Mouse (Mus musculus) small intestine, adult 2 months (tissue): ENCODE results near the gene Zfhx3. TPM values are rescaled to one million over a fixed set of nuclear protein-coding genes. Genes with fewer than 3 reads are reported as not detected.

ENCODE experiments used
- H3K27ac ChIP-seq: fragments of 200-500 bp; 2 replicates; pipeline ENCODE4 v1.5.1; 2012; ENCODE audit warnings: low read depth, low read length, control low read depth, inconsistent platforms; ENCODE audit not compliant: insufficient read depth
- H3K27me3 ChIP-seq: fragments of 200-500 bp; 2 replicates; pipeline ENCODE4 v1.6.1; 2012; ENCODE audit warnings: mild to moderate bottlenecking, moderate library complexity, low read length, inconsistent platforms; ENCODE audit not compliant: control insufficient read depth, insufficient read depth
- H3K36me3 ChIP-seq: fragments of 200-500 bp; 2 replicates; pipeline ENCODE4 v1.6.1; 2012; ENCODE audit warnings: mild to moderate bottlenecking, low read length, control low read depth, inconsistent platforms; ENCODE audit not compliant: control insufficient read depth, insufficient read depth
- H3K4me1 ChIP-seq: fragments of 200-500 bp; 2 replicates; pipeline ENCODE4 v1.6.1; 2012; ENCODE audit warnings: low read length, inconsistent platforms, mixed read lengths; ENCODE audit not compliant: control insufficient read depth, insufficient read depth, insufficient read length
- H3K4me3 ChIP-seq: fragments of 200-500 bp; 2 replicates; pipeline ENCODE4 v1.5.1; 2012; ENCODE audit warnings: low read depth, mild to moderate bottlenecking, control low read depth, inconsistent platforms, low read length, moderate library complexity
- CTCF ChIP-seq: fragments of 200-500 bp; IDR thresholded peaks from 2 replicates; pipeline ENCODE4 v1.5.1; 2012; ENCODE audit warnings: low read depth, mild to moderate bottlenecking, control low read depth, inconsistent platforms, low read length, moderate library complexity, mixed read lengths; ENCODE audit not compliant: insufficient replicate concordance, insufficient read length; ENCODE audit errors: extremely low read depth
- POLR2A ChIP-seq: fragments of 200-500 bp; IDR thresholded peaks from 2 replicates; pipeline ENCODE4 v1.6.1; 2012; ENCODE audit warnings: low read depth, mild to moderate bottlenecking, control low read depth, inconsistent platforms, low read length, moderate library complexity
- WGBS: fragments of 180-500 bp; shearing (Covaris S2); methylation state at CpG from one replicate; pipeline ENCODE4 v1.1.7; 2018; 5-methylcytosine and 5-hydroxymethylcytosine counted together
- polyA plus RNA-seq: library from polyadenylated mRNA; depleted of rRNA; stranded (reverse); fragments of >200 nt; gene quantifications from 2 replicates; pipeline ENCODE4 v1.2.3, GENCODE M21; 2012

Zfhx3 gene
- polyA plus RNA-seq, 1 experiment: 2.0 TPM

- no peaks in the 10 kb centered on the region for H3K36me3 ChIP-seq
- no peak overlapping the region for H3K27ac ChIP-seq
- WGBS: 65% methylated on average over 8 of the region's 8 CpGs
- no peak overlapping the region for H3K4me3 ChIP-seq
- TF ChIP-seq CTCF: no peak
- no peak for TF ChIP-seq POLR2A
- no peaks in the 10 kb centered on the region for H3K4me1 ChIP-seq
- no peaks in the 10 kb centered on the region for H3K27me3 ChIP-seq
Measured at GRCm38 (mm10) chr8:108068195-108068594, 125.8 kb downstream of the Zfhx3 start.

- WGBS: 56% methylated on average over 4 of the region's 4 CpGs
- Histone ChIP-seq H3K27ac (no peak overlapping the region), H3K4me3 (no peak overlapping the region), H3K27me3 (no peaks in the 10 kb centered on the region), H3K36me3 (no peaks in the 10 kb centered on the region), H3K4me1 (no peaks in the 10 kb centered on the region)
- TF ChIP-seq CTCF: no peak
- TF ChIP-seq POLR2A: no peak
Measured at GRCm38 (mm10) chr8:108070438-108070837, 128.0 kb downstream of the Zfhx3 start.

DNA sequence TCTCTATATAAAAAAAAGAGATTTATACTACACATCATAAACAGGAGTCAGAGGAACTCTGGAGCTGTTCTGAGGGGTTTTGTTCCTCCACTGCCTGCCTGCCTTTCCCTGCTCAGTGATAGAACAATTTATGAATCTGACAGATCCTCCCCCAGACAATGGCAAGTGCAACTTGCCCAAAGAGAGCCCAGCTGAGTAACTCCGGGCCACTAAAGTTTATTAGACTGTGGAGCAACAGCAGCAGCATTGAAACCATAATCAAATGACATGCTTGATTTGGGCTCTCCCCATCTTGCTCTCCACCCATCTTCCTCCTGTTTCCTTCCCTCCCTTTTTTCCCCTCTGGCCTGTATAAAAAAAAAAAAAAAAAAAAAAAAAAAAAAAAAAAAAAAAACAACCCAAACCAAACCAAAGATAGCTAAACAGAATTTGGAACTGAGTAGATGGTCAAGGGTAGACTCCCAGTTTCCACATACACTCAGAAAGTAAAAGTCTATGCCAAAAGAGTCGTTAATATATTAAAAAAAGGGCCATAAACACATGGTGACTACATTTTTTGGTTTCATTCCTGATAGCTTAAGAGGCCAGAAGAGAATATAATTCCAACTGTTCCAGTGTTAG lies 129.8 kb downstream of the Zfhx3 start:
- Histone ChIP-seq H3K36me3 (no peaks in the 10 kb centered on the region), H3K27me3 (no peaks in the 10 kb centered on the region), H3K4me1 (no peaks in the 10 kb centered on the region), H3K27ac (no peak overlapping the region), H3K4me3 (no peak overlapping the region)
- WGBS: 53% methylated on average over 2 of the region's 2 CpGs
- no peak for TF ChIP-seq CTCF
- no peak for TF ChIP-seq POLR2A

DNA sequence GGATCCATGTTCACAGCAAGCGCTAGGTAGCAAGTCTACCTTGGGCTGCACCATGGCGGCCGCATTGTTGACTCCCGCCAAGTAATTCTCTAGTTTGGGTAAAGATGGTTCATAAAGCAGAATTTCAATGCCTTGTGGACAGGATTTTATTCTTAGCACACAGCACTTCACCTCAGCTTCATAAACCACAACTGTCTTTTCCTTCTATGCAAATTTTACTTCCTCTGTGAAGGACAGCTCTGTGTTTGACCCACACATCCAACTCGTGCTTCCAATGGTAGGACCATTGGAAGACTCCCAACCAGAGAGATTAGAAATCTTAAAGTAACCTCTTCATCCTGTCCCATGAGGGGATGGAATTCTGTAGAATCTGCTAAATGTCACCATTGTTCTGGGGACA lies 130.4 kb downstream of the Zfhx3 start:
- no peak for TF ChIP-seq CTCF
- TF ChIP-seq POLR2A: no peak
- Histone ChIP-seq H3K4me3 (no peak overlapping the region), H3K4me1 (no peaks in the 10 kb centered on the region), H3K27me3 (no peaks in the 10 kb centered on the region), H3K36me3 (no peaks in the 10 kb centered on the region), H3K27ac (no peak overlapping the region)
- WGBS: 79% methylated on average over 5 of the region's 5 CpGs

DNA sequence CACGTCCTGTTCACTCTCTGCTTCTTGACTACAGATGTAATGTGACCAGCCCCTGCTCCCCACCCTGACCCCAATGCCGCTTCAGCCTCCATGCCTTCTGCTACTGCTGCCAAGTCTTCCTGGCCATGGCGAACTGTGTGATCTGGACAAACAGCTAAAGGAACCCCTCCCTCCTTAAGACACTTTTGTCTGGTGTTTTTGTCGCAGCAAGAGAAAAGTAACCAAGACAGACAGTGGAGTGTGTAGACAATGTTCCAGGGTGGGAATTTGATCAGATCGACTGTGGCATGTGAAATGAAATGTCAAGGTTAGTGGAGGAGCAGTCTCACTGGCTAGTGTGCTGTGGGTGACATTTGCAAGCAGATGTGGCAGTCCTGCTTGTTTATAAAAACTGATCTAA lies 132.7 kb downstream of the Zfhx3 start:
- TF ChIP-seq CTCF: no peak
- no peak for TF ChIP-seq POLR2A
- no peaks in the 10 kb centered on the region for H3K27me3 ChIP-seq
- no peak overlapping the region for H3K4me3 ChIP-seq
- 75% methylated on average over 5 of the region's 5 CpGs for WGBS
- no peak overlapping the region for H3K27ac ChIP-seq
- H3K4me1 ChIP-seq: no peaks in the 10 kb centered on the region
- no peaks in the 10 kb centered on the region for H3K36me3 ChIP-seq

DNA sequence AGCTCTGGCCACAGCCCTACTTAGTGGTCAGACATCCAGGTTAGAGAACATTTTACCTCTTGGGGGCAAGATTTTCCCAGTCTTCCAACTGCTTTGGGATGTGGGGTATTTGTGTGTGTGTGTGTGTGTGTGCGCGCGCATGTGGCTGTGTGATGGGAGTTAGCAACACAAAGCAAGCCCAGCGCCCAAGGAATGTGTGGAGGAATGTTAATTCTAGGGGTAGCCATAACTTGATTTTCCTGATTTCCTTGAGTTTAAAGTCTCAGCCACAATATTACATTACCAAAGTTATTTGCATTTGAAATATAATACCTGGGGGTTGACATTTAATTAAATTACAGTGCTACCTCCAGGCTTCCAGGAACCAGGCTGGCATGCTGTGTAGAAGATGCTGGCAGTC lies 136.3 kb downstream of the Zfhx3 start:
- Histone ChIP-seq H3K27ac (no peak overlapping the region), H3K36me3 (no peaks in the 10 kb centered on the region), H3K4me1 (no peaks in the 10 kb centered on the region), H3K27me3 (no peaks in the 10 kb centered on the region), H3K4me3 (no peak overlapping the region)
- WGBS: 90% methylated on average over 4 of the region's 4 CpGs
- TF ChIP-seq CTCF (no peak), POLR2A (no peak)

DNA sequence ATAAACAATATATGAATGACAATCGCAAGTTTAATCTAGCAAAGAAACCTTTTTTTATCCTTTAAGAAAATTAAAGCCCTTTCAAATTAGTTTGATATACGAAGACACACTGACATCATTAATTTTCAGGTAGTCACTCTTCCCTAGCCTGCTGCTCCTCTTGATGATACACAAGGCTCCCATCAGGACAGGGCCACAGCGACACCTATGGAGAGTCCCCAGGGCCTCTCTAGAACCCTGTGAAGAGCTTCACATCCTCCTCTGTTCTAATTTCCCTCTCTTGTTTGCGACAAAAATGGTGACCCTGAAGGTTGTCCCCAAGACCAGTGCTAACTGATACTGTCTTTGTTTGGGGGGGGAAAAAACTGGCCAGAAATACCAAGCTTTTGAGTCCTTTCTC lies 144.5 kb downstream of the Zfhx3 start:
- TF ChIP-seq POLR2A: no peak
- no peak for TF ChIP-seq CTCF
- Histone ChIP-seq H3K4me3 (no peak overlapping the region), H3K27ac (no peak overlapping the region), H3K36me3 (no peaks in the 10 kb centered on the region), H3K27me3 (no peaks in the 10 kb centered on the region), H3K4me1 (no peaks in the 10 kb centered on the region)
- 68% methylated on average over 4 of the region's 4 CpGs for WGBS

DNA sequence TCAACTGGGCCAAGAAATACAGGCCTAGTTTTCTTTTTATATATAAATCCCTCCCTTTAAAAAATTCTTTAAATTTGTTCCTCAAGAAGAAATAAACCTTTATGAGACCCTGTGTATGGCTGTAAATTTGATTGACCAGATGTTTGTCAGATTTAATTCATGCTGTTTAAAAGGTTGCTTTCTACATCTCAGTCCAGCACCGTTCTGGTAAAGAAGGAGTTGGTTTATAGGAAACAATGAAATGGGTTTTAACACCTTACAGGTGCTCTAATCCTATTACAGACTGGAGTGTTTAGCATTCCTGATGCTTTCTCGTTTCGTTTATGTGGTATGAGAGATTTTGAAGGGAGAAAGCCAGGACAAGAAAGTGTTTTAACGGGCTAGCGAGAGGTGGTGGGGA lies 147.2 kb downstream of the Zfhx3 start:
- Histone ChIP-seq H3K4me3 (no peak overlapping the region), H3K36me3 (no peaks in the 10 kb centered on the region), H3K27me3 (no peaks in the 10 kb centered on the region), H3K4me1 (no peaks in the 10 kb centered on the region), H3K27ac (no peak overlapping the region)
- 80% methylated on average over 5 of the region's 5 CpGs for WGBS
- TF ChIP-seq CTCF (no peak), POLR2A (no peak)
